Mouse (Mus musculus) bone marrow, adult 2 months (tissue): ENCODE results near the gene Slc6a19.

Source experiments
- CTCF ChIP-seq: fragments of 200-500 bp; IDR thresholded peaks from 2 replicates; pipeline ENCODE4 v1.5.1; 2011; ENCODE audit warnings: low read length, control low read depth; ENCODE audit not compliant: control insufficient read depth, insufficient read depth
- POLR2A ChIP-seq: fragments of 200-500 bp; IDR thresholded peaks from 2 replicates; pipeline ENCODE4 v1.6.1; 2011; ENCODE audit warnings: low read depth, mild to moderate bottlenecking, control low read depth, low read length, borderline replicate concordance; ENCODE audit not compliant: control insufficient read depth

DNA sequence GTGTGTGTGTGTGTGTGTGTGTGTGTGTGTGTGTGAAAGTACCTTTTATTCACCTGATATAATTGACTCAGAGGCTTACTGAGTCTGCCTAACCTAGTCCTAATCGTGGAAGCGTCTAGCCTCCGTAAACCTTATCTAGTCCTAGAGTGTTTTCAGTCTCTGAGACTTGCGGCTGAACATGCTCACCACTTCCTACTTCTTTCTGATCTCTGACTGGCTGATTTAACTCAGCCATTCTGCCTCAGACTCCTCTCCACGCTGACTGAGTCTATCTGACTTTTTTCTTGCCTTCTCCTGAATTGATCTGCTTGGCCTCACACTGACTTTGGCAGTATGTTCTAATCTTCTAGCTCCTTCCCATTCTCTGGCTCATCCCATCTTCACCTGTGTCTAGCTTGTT lies 20.6 kb upstream of the Slc6a19 start:
- TF ChIP-seq POLR2A, result no peak
- TF ChIP-seq CTCF, result no peak
